Mouse (Mus musculus) thymus, adult 2 months (tissue): ENCODE results near the gene Rbp2.

Experiments used
- CTCF ChIP-seq: fragments of 200-500 bp; IDR thresholded peaks from 2 replicates; pipeline ENCODE4 v1.5.1; 2012; ENCODE audit warnings: mild to moderate bottlenecking, control low read depth, low read length, moderate library complexity, borderline replicate concordance; ENCODE audit not compliant: control insufficient read depth, poor library complexity, insufficient read depth; ENCODE audit errors: extremely low read depth
- POLR2A ChIP-seq: fragments of 200-500 bp; IDR thresholded peaks from 2 replicates; pipeline ENCODE4 v1.6.1; 2012; ENCODE audit warnings: mild to moderate bottlenecking, low read length, control low read depth, moderate library complexity; ENCODE audit not compliant: control insufficient read depth, poor library complexity, insufficient read depth; ENCODE audit errors: extremely low read depth

DNA sequence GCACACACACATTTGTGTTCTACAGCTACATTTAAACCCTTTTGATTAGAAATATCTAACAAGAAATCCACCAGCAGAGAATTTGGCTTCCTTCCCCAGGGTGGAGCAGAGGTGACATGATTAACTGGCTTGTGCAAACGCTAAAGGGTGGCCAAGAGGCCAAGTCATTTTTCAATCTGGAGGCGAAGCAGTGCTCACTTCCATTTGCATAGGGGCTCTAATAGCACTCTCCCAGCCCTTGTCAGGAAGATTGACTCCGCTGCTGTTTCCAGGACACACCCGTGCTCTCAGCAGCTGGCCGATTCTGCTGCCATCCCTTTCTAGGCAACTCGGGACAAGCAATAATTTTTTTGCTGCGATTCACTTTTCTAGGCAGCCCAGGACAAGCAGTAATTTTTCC lies 11.2 kb downstream of the Rbp2 start:
- TF ChIP-seq CTCF: no peak
- TF ChIP-seq POLR2A: no peak
